Mouse (Mus musculus): ENCODE results near the gene Syn3. TPM values are rescaled to one million over a fixed set of nuclear protein-coding genes. Genes with fewer than 3 reads are reported as not detected.

The Syn3 gene
- polyA plus RNA-seq, 1 experiment from 2014 or later: 29.9 TPM

DNA sequence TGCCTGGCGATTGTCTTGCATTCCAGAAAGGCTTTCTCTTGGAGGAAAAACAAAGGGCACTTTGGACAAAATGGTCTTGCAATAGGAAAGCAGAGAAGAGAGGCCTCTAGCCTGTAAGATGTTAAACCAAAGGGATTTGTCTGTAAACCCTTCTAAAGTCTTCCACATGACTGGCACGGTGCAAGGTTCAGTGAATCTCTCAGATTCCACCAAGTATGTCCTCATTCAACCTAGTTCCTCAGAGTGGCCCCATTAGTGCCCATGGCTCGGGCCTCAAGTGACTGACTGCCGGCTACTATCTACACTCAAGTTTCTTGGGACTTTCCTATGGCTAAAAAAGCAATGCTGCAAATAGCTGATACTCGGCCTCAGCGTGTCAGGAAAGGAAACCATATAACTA is 200.4 kb downstream of the Syn3 start:
- Histone ChIP-seq H3K9me3 (ENCODE audit: control insufficient read depth, low read length) (no peaks in the 10 kb centered on the region), H3K4me3 (ENCODE audit: low read length) (no peak overlapping the region), H3K4me2 (ENCODE audit: low read length) (no peak overlapping the region), H3K4me1 (ENCODE audit: control insufficient read depth, insufficient read depth, low read depth, low read length) (peaks cover 16% of the 10 kb centered on the region), H3K36me3 (ENCODE audit: control insufficient read depth, insufficient read depth, low read length) (no peaks in the 10 kb centered on the region), H3K9ac (ENCODE audit: low read depth, low read length) (no peak overlapping the region), H3K27me3 (replicated peaks; ENCODE audit: control insufficient read depth, insufficient read depth, low read length) (no peaks in the 10 kb centered on the region), H3K27ac (ENCODE audit: low read depth, low read length) (no peak overlapping the region)
- no peak for ATAC-seq
- WGBS: 70% methylated on average over 6 of the region's 6 CpGs

DNA sequence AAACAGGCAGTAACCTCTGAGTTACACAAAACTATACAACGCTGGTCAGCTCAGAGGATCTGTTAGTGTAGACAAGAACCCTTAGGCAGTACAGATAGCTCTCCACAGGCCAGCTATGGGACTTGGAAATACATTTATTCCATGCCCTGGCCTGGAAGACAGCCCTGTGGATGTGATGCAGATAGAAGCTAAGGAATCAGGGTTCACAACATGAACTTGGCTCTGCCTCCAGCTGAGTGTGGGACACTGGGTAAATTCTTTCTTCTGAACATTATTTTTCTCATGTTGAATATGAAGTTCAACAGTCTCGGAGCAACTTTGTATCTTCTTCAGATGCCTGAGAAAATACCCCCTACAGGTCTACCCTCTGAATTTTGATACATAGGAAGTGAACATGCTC is 201.4 kb downstream of the Syn3 start:
- no peak overlapping the region for H3K9ac ChIP-seq (ENCODE audit: low read depth, low read length)
- H3K27me3 ChIP-seq (replicated peaks; ENCODE audit: control insufficient read depth, insufficient read depth, low read length): no peaks in the 10 kb centered on the region
- 86% methylated on average over 2 of the region's 2 CpGs for WGBS
- H3K4me3 ChIP-seq (ENCODE audit: low read length): no peak overlapping the region
- no peaks in the 10 kb centered on the region for H3K36me3 ChIP-seq (ENCODE audit: control insufficient read depth, insufficient read depth, low read length)
- H3K4me2 ChIP-seq (ENCODE audit: low read length): no peak overlapping the region
- no peak overlapping the region for H3K27ac ChIP-seq (ENCODE audit: low read depth, low read length)
- no peak for ATAC-seq
- H3K9me3 ChIP-seq (ENCODE audit: control insufficient read depth, low read length): no peaks in the 10 kb centered on the region
- H3K4me1 ChIP-seq (ENCODE audit: control insufficient read depth, insufficient read depth, low read depth, low read length): peaks cover 11% of the 10 kb centered on the region

DNA sequence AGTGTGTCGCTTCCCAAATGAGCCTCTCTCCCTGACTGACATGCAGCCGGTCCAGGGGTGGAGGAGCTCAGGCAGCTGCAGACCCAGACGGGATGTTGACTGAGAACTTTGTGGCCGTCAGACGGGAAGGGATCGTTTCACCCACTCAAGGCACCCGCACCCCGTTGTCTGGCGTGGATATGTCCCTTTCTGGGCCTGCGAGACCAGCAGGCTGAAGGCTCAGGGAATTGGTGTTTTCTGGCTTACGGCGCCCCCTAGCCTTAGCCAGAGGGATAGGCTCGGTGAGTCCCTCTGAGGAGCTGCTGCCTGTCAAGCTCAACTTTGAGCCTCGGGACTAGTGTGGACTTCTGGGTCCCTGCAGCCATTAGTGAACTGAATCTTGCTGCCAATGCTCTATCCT is 202.6 kb downstream of the Syn3 start:
- WGBS: 4% methylated on average over 14 of the region's 14 CpGs
- ATAC-seq: peak; percentile 66; the same call in 1 of the 2 replicates
- no peaks in the 10 kb centered on the region for H3K9me3 ChIP-seq (ENCODE audit: control insufficient read depth, low read length)
- peaks cover 11% of the 10 kb centered on the region for H3K4me1 ChIP-seq (ENCODE audit: control insufficient read depth, insufficient read depth, low read depth, low read length)
- no peak overlapping the region for H3K4me3 ChIP-seq (ENCODE audit: low read length)
- no peaks in the 10 kb centered on the region for H3K27me3 ChIP-seq (replicated peaks; ENCODE audit: control insufficient read depth, insufficient read depth, low read length)
- 0 out of 2 replicates have a peak overlapping the region, but pooled peaks have one; percentile 37 for H3K9ac ChIP-seq (ENCODE audit: low read depth, low read length)
- peak overlapping the region; percentile 46 for H3K4me2 ChIP-seq (ENCODE audit: low read length)
- no peak overlapping the region for H3K27ac ChIP-seq (ENCODE audit: low read depth, low read length)
- H3K36me3 ChIP-seq (ENCODE audit: control insufficient read depth, insufficient read depth, low read length): no peaks in the 10 kb centered on the region

DNA sequence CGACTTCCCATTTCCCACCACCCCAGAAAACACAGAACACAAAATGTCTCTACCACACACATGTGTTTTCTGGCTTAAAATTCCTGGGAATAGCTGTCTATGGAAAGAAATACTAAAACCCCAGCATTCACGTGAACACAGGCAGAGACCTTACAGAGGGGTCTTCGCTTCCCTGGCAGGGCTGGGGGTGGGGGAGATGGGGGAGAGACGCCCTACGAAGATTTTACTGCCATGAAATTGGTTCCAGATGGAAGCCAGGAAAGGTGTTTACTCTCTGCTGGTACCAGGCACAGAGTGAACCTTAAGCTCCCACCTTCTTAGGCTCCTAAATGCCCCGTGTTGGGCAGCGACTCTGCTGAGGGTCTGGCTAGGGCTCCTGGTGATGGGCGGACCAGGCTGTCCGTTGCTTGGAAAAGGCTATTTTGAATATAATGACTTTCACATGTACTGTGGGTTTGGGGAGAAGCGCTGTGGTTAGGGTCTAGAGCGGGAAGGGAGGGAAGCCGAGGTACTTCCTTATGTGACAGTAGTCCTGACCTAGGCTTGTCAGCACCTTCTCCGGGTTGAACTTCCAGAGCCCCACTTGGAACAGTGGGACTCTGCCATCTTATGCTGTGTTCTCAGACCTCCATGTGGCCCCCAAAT is 203.1 kb downstream of the Syn3 start:
- Histone ChIP-seq H3K27ac (ENCODE audit: low read depth, low read length) (no peak overlapping the region), H3K27me3 (replicated peaks; ENCODE audit: control insufficient read depth, insufficient read depth, low read length) (no peaks in the 10 kb centered on the region), H3K4me2 (ENCODE audit: low read length) (peak overlapping the region; percentile 46), H3K9me3 (ENCODE audit: control insufficient read depth, low read length) (no peaks in the 10 kb centered on the region), H3K36me3 (ENCODE audit: control insufficient read depth, insufficient read depth, low read length) (no peaks in the 10 kb centered on the region), H3K9ac (ENCODE audit: low read depth, low read length) (peak overlapping the region; percentile 46; the same call in 1 of the 2 replicates), H3K4me1 (ENCODE audit: control insufficient read depth, insufficient read depth, low read depth, low read length) (peaks cover 7% of the 10 kb centered on the region; the same call in 1 of the 2 replicates), H3K4me3 (ENCODE audit: low read length) (no peak overlapping the region)
- ATAC-seq: 0 out of 2 replicates have a peak, but pooled peaks have one; percentile 9
- WGBS: 34% methylated on average over 13 of the region's 13 CpGs

DNA sequence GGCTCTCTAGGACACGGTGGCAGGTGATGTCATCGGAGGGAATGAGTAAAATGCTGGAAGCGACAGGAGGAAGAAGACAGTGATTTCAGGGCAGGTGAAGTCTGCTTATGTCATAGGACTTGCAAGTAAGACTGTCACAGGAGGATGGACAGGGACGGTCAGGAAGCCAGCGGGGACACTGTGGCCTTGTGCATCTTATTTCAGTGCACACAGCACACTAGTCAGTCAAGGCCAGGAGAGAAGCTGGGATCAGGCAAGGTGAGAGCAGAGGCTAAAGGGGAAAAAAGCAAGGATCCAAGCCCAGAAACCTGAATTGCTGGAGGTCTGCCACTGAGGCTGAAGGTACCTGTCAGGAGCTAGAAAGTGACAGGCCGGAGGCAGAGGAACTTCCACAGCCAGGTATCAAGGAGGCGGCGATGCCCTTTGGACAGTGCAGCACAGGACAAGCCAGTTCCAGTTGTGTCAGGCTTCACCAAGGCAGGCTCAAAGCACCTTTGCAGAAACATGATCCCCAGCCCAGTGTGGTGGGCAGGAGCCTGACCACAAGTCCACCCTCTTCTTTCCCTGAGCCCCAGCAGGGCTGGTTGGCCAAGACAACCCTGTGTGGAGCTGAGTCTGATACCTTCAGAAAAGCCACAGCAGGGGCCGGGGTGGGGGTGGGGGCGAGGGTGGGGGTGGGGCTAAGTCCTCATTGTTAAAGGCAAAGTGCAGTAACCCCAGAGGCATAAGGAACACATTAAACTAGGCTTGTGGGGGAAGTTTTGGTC is 203.9 kb downstream of the Syn3 start:
- Histone ChIP-seq H3K4me2 (ENCODE audit: low read length) (no peak overlapping the region), H3K36me3 (ENCODE audit: control insufficient read depth, insufficient read depth, low read length) (no peaks in the 10 kb centered on the region), H3K27ac (ENCODE audit: low read depth, low read length) (no peak overlapping the region), H3K9me3 (ENCODE audit: control insufficient read depth, low read length) (no peaks in the 10 kb centered on the region), H3K4me3 (ENCODE audit: low read length) (no peak overlapping the region), H3K4me1 (ENCODE audit: control insufficient read depth, insufficient read depth, low read depth, low read length) (no peaks in the 10 kb centered on the region), H3K9ac (ENCODE audit: low read depth, low read length) (no peak overlapping the region), H3K27me3 (replicated peaks; ENCODE audit: control insufficient read depth, insufficient read depth, low read length) (no peaks in the 10 kb centered on the region)
- 70% methylated on average over 10 of the region's 10 CpGs for WGBS
- no peak for ATAC-seq

DNA sequence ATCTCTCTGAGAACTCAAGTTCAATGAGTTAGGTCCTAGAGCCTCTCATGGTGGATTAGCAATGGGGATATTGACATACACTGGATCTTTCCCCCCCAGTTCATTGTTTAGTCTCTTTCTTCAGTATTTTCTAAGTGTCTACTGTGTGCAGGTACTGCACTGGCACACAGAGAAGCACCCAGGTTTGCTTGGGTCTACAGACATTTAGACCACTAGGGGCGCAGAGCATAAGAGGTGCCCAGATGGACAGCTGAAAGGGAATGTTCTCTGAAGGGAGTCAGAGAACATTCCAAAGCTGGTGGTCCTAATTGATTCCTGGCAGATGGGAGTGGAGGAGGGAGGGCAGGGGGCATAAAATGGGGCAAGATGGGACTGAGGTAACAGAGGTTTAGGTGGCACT is 204.8 kb downstream of the Syn3 start:
- H3K9ac ChIP-seq (ENCODE audit: low read depth, low read length): no peak overlapping the region
- no peaks in the 10 kb centered on the region for H3K27me3 ChIP-seq (replicated peaks; ENCODE audit: control insufficient read depth, insufficient read depth, low read length)
- ATAC-seq: no peak
- H3K4me3 ChIP-seq (ENCODE audit: low read length): no peak overlapping the region
- no peaks in the 10 kb centered on the region for H3K36me3 ChIP-seq (ENCODE audit: control insufficient read depth, insufficient read depth, low read length)
- no peaks in the 10 kb centered on the region for H3K4me1 ChIP-seq (ENCODE audit: control insufficient read depth, insufficient read depth, low read depth, low read length)
- H3K4me2 ChIP-seq (ENCODE audit: low read length): no peak overlapping the region
- H3K27ac ChIP-seq (ENCODE audit: low read depth, low read length): no peak overlapping the region
- H3K9me3 ChIP-seq (ENCODE audit: control insufficient read depth, low read length): no peaks in the 10 kb centered on the region
- whole genome bisulfite sequencing: 79% methylated on average over 1 of the region's 1 CpGs

DNA sequence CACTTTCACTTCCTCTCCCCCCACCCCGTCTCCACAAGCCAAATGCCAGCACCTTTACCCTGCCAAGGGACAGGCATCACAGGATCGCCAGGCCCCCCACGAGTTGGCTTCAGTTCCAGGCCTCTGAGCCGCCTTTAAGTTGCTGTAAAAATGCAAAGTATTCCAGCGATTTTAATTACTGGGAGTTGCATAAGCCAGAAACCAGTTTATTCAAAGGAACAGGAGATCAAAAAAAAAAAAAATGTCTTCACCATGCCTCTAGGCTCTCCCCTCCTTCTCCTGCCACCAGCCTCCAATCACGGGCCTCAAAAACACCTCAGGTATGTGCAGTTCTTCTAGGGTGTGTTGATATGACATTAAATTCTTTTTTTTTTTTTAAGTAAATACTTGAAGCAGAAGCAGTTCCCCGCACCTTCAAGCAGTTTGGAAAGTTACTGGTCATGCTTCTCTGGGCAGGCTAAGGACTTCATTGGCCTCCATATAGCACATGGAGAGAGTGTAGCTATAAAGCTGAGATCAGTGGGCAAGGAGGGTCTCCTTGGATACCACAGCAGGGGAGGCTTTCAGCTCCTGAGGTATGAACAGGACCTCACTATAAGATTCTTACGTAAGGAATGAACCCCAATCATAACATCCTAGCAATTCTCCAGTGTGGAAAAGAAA is 208.5 kb downstream of the Syn3 start:
- Histone ChIP-seq H3K4me2 (ENCODE audit: low read length) (no peak overlapping the region), H3K9me3 (ENCODE audit: control insufficient read depth, low read length) (no peaks in the 10 kb centered on the region), H3K27me3 (replicated peaks; ENCODE audit: control insufficient read depth, insufficient read depth, low read length) (no peaks in the 10 kb centered on the region), H3K27ac (ENCODE audit: low read depth, low read length) (no peak overlapping the region), H3K4me3 (ENCODE audit: low read length) (no peak overlapping the region), H3K9ac (ENCODE audit: low read depth, low read length) (no peak overlapping the region), H3K4me1 (ENCODE audit: control insufficient read depth, insufficient read depth, low read depth, low read length) (no peaks in the 10 kb centered on the region), H3K36me3 (ENCODE audit: control insufficient read depth, insufficient read depth, low read length) (no peaks in the 10 kb centered on the region)
- WGBS: 82% methylated on average over 8 of the region's 8 CpGs
- ATAC-seq: no peak

DNA sequence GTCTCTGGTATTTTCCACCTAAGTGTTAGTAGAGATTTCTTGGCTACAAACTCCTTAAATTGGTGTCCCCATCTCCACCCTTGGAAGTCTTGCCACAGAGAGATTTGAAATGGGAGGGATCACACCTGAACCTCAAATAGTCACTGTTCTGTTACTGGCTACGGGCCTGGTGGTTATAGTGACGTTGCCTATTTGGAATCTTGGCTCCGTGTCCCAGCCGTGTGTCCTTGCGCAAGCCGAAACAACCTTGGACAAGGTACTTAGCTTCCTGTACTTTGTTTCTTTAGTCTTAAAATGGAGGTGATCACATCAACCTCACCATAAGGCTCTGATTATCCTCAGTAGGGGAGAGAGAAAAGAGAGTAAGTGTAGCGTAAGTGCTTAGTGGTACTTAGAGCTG is 212.2 kb downstream of the Syn3 start:
- no peaks in the 10 kb centered on the region for H3K27me3 ChIP-seq (replicated peaks; ENCODE audit: control insufficient read depth, insufficient read depth, low read length)
- no peaks in the 10 kb centered on the region for H3K4me1 ChIP-seq (ENCODE audit: control insufficient read depth, insufficient read depth, low read depth, low read length)
- WGBS: 90% methylated on average over 7 of the region's 7 CpGs
- H3K36me3 ChIP-seq (ENCODE audit: control insufficient read depth, insufficient read depth, low read length): no peaks in the 10 kb centered on the region
- ATAC-seq: no peak
- no peak overlapping the region for H3K27ac ChIP-seq (ENCODE audit: low read depth, low read length)
- H3K4me3 ChIP-seq (ENCODE audit: low read length): no peak overlapping the region
- H3K9ac ChIP-seq (ENCODE audit: low read depth, low read length): no peak overlapping the region
- H3K4me2 ChIP-seq (ENCODE audit: low read length): no peak overlapping the region
- no peaks in the 10 kb centered on the region for H3K9me3 ChIP-seq (ENCODE audit: control insufficient read depth, low read length)

DNA sequence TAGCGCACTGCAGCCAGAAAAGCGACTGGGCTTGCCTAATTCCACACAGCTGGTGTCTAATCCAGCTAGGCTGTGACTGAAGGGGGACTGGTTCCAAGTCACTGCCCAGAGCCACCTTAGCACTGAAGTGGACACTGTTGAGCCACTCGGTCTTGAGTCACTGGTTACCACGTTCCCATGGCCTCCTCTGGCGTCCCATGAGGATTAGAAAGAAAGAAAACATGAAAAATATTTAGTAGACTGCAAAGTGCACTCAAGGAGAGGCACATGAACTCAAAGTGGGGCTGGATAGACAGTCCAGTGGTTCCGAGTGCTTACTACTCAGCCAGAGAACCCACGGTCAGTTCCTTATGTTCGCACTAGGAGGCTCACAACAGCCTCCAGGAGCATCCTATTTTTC is 217.5 kb downstream of the Syn3 start:
- Histone ChIP-seq H3K4me1 (ENCODE audit: control insufficient read depth, insufficient read depth, low read depth, low read length) (no peaks in the 10 kb centered on the region), H3K27ac (ENCODE audit: low read depth, low read length) (no peak overlapping the region), H3K27me3 (replicated peaks; ENCODE audit: control insufficient read depth, insufficient read depth, low read length) (no peaks in the 10 kb centered on the region), H3K9me3 (ENCODE audit: control insufficient read depth, low read length) (no peaks in the 10 kb centered on the region), H3K9ac (ENCODE audit: low read depth, low read length) (no peak overlapping the region), H3K4me2 (ENCODE audit: low read length) (no peak overlapping the region), H3K4me3 (ENCODE audit: low read length) (no peak overlapping the region), H3K36me3 (ENCODE audit: control insufficient read depth, insufficient read depth, low read length) (no peaks in the 10 kb centered on the region)
- 89% methylated on average over 8 of the region's 8 CpGs for WGBS
- no peak for ATAC-seq

Measured in hindbrain, embryonic 16.5 days (tissue).